Mouse (Mus musculus): ENCODE measurements around the gene Depdc5. TPM values are rescaled to one million over a fixed set of nuclear protein-coding genes. Genes with fewer than 3 reads are reported as not detected.

The Depdc5 gene
- polyA plus RNA-seq, 1 experiment from 2014 or later, result 19.4 TPM

DNA sequence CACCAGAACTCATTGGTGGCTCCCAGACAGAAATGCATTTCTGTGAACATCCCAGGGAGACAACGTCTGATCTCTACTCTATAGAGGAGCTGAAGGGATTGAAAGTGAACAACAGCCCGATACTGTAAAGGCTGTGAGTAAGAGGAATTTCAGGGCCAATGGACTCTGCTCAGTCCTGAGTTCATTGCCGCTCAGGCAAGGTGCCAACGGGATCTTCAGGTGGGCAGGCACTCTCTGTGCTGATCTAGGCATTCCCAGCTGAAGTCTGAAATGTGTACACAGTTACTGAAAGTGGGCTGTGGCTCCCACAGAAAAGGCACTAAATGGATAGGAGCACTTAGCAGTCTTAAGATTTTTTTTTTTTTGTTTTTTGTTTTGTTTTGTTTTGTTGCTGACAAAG lies 135.3 kb downstream of the Depdc5 start:
- Histone ChIP-seq H3K36me3 (ENCODE audit: control insufficient read depth, insufficient read depth, low read length) (no peaks in the 10 kb centered on the region), H3K4me2 (ENCODE audit: low read depth, low read length) (no peak overlapping the region), H3K9ac (ENCODE audit: low read length) (no peak overlapping the region), H3K27me3 (ENCODE audit: control insufficient read depth, insufficient read depth, low read length) (no peaks in the 10 kb centered on the region), H3K4me1 (ENCODE audit: control insufficient read depth, insufficient read depth, low read length) (no peaks in the 10 kb centered on the region), H3K9me3 (replicated peaks; ENCODE audit: control insufficient read depth, low read length) (no peaks in the 10 kb centered on the region), H3K4me3 (replicated peaks; ENCODE audit: low read length) (no peak overlapping the region), H3K27ac (ENCODE audit: low read length) (no peak overlapping the region)
- ATAC-seq (ENCODE audit: insufficient read depth, low FRiP score), result no peak
- 73% methylated on average over 4 of the region's 4 CpGs for WGBS

DNA sequence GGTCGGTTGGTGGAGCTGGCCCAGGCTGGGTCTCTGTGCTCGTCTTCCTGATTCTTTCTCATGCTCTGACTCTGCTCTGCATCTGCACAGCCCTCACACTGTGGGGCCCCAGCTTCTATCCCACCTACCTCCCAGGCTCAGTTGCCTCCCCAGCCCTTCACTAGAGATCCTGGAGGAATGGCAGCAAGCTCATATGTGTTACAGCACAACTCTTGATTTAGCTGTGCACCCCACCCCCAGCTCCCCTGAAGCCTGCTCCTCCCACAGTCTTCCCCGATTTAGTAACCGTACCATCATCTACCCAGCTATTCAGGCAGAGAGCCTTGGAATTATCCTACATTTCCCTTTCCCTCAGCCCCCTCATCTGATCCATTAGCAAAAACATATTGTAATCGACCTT lies 137.6 kb downstream of the Depdc5 start:
- no peak overlapping the region for H3K4me3 ChIP-seq (replicated peaks; ENCODE audit: low read length)
- H3K9ac ChIP-seq (ENCODE audit: low read length), result no peak overlapping the region
- no peaks in the 10 kb centered on the region for H3K36me3 ChIP-seq (ENCODE audit: control insufficient read depth, insufficient read depth, low read length)
- H3K4me1 ChIP-seq (ENCODE audit: control insufficient read depth, insufficient read depth, low read length), result no peaks in the 10 kb centered on the region
- WGBS, result 77% methylated on average over 5 of the region's 5 CpGs
- H3K4me2 ChIP-seq (ENCODE audit: low read depth, low read length), result no peak overlapping the region
- H3K27me3 ChIP-seq (ENCODE audit: control insufficient read depth, insufficient read depth, low read length), result no peaks in the 10 kb centered on the region
- ATAC-seq (ENCODE audit: insufficient read depth, low FRiP score), result no peak
- no peak overlapping the region for H3K27ac ChIP-seq (ENCODE audit: low read length)
- H3K9me3 ChIP-seq (replicated peaks; ENCODE audit: control insufficient read depth, low read length), result no peaks in the 10 kb centered on the region

DNA sequence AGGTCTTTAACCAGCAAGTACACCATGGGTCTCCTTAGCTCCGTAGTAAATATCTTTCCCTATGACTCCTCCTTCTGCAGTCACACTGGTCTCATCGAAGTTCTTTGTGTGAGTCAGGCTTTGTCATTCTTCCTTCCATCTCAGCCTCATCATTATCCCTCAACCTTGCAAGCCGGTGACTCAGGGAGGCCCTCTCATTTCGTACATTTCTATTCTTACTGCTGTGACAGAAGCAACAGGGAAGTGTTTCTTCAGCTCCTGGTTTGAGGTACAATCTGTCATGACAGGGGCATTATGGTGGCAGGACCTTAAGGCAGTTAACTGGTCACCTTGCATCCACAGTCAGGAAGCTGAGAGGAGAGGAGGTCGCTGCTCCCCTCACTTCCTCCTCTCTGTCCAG lies 139.3 kb downstream of the Depdc5 start:
- 82% methylated on average over 5 of the region's 5 CpGs for WGBS
- Histone ChIP-seq H3K9me3 (replicated peaks; ENCODE audit: control insufficient read depth, low read length) (no peaks in the 10 kb centered on the region), H3K4me3 (replicated peaks; ENCODE audit: low read length) (no peak overlapping the region), H3K36me3 (ENCODE audit: control insufficient read depth, insufficient read depth, low read length) (no peaks in the 10 kb centered on the region), H3K27me3 (ENCODE audit: control insufficient read depth, insufficient read depth, low read length) (no peaks in the 10 kb centered on the region), H3K27ac (ENCODE audit: low read length) (no peak overlapping the region), H3K4me1 (ENCODE audit: control insufficient read depth, insufficient read depth, low read length) (no peaks in the 10 kb centered on the region), H3K4me2 (ENCODE audit: low read depth, low read length) (no peak overlapping the region), H3K9ac (ENCODE audit: low read length) (no peak overlapping the region)
- no peak for ATAC-seq (ENCODE audit: insufficient read depth, low FRiP score)

DNA sequence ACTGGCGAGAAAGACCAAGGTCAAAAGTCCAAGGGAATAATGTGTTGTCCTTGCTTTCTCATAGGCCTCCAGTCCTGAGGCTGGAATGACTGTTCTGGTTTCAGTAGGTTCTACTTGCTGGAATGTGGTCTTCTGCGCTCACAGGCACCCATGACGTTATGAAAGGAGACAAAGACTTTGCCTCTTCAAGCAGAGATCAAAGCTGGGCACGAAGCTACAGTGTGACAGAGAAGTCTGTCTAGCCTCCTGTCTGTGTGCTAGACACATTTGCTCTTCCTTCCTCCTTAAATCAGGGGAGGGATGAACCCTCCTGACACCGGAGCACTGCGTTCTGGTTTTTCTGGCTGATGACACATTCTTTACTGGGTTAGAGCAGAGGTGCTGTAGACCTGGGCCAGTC lies 140.0 kb downstream of the Depdc5 start:
- Histone ChIP-seq H3K27ac (ENCODE audit: low read length) (no peak overlapping the region), H3K36me3 (ENCODE audit: control insufficient read depth, insufficient read depth, low read length) (no peaks in the 10 kb centered on the region), H3K27me3 (ENCODE audit: control insufficient read depth, insufficient read depth, low read length) (no peaks in the 10 kb centered on the region), H3K9me3 (replicated peaks; ENCODE audit: control insufficient read depth, low read length) (no peaks in the 10 kb centered on the region), H3K4me2 (ENCODE audit: low read depth, low read length) (no peak overlapping the region), H3K4me1 (ENCODE audit: control insufficient read depth, insufficient read depth, low read length) (no peaks in the 10 kb centered on the region), H3K4me3 (replicated peaks; ENCODE audit: low read length) (no peak overlapping the region), H3K9ac (ENCODE audit: low read length) (no peak overlapping the region)
- 66% methylated on average over 6 of the region's 6 CpGs for WGBS
- ATAC-seq (ENCODE audit: insufficient read depth, low FRiP score), result no peak

DNA sequence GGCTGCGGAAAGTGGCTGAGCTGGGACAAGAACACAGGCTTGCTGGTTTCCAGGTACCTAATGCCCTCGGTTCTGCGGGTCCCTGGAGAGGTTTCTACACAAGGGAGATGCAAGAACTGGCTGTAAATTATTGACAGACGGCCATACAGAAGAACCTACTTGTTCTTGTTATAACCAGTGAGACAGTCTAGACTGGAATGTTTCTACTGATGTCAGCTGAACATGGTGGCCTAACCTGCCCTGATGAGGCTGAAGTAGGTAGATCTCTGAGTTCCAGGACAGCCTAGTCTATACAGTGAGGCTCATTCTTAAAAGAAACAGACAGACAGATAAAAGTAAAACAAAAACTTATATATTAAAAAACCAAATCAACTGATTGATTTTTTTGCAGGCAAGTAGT lies 140.6 kb downstream of the Depdc5 start:
- H3K27me3 ChIP-seq (ENCODE audit: control insufficient read depth, insufficient read depth, low read length), result no peaks in the 10 kb centered on the region
- 64% methylated on average over 4 of the region's 4 CpGs for WGBS
- no peak for ATAC-seq (ENCODE audit: insufficient read depth, low FRiP score)

DNA sequence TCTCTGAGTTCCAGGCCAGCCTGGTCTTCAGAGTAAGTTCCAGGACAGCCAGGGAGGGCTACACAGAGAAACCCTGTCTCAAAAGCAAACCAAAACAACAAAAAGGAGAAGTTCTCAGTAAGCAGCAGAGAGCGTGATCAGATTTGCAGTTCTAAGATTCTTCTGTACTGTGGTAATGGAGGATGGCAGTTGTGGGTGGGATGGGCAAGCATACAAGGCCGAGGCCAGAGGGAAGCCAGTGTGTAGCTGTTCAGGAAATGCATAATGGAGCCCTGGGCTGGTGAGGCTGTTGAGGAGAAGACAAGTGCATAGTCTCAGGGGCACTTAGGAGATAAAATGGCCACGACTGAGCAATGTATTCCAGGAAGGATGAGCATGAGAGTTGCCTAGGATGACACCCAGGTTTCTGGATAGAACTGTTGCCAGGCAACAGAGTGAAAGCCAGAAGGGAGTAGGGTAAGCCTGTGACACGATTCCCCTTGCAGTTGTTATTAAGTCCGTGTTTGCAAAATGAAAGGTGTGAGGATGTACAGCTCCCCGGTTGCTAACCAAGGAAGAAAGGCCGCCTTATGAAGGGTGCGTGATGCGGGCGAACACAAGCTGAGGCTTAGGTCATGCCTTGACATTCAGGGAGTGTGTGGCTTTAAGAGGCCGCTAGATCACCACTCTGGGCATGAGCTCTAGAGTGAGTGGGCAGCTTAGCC lies 142.1 kb downstream of the Depdc5 start:
- no peaks in the 10 kb centered on the region for H3K27me3 ChIP-seq (ENCODE audit: control insufficient read depth, insufficient read depth, low read length)
- H3K27ac ChIP-seq (ENCODE audit: low read length), result no peak overlapping the region
- no peak overlapping the region for H3K4me3 ChIP-seq (replicated peaks; ENCODE audit: low read length)
- 79% methylated on average over 11 of the region's 11 CpGs for whole genome bisulfite sequencing
- no peaks in the 10 kb centered on the region for H3K36me3 ChIP-seq (ENCODE audit: control insufficient read depth, insufficient read depth, low read length)
- H3K9me3 ChIP-seq (replicated peaks; ENCODE audit: control insufficient read depth, low read length), result no peaks in the 10 kb centered on the region
- H3K9ac ChIP-seq (ENCODE audit: low read length), result no peak overlapping the region
- no peak overlapping the region for H3K4me2 ChIP-seq (ENCODE audit: low read depth, low read length)
- H3K4me1 ChIP-seq (ENCODE audit: control insufficient read depth, insufficient read depth, low read length), result 0 out of 2 replicates have a peak, but pooled peaks cover 3% of the 10 kb centered on the region
- no peak for ATAC-seq (ENCODE audit: insufficient read depth, low FRiP score)

More for the DNA sequence above, 140.6 kb downstream of the Depdc5 start:
- H3K9ac ChIP-seq (ENCODE audit: low read length), result no peak overlapping the region
- no peak overlapping the region for H3K4me2 ChIP-seq (ENCODE audit: low read depth, low read length)
- no peak overlapping the region for H3K27ac ChIP-seq (ENCODE audit: low read length)
- H3K4me3 ChIP-seq (replicated peaks; ENCODE audit: low read length), result no peak overlapping the region
- H3K4me1 ChIP-seq (ENCODE audit: control insufficient read depth, insufficient read depth, low read length), result no peaks in the 10 kb centered on the region
- no peaks in the 10 kb centered on the region for H3K36me3 ChIP-seq (ENCODE audit: control insufficient read depth, insufficient read depth, low read length)
- no peaks in the 10 kb centered on the region for H3K9me3 ChIP-seq (replicated peaks; ENCODE audit: control insufficient read depth, low read length)

DNA sequence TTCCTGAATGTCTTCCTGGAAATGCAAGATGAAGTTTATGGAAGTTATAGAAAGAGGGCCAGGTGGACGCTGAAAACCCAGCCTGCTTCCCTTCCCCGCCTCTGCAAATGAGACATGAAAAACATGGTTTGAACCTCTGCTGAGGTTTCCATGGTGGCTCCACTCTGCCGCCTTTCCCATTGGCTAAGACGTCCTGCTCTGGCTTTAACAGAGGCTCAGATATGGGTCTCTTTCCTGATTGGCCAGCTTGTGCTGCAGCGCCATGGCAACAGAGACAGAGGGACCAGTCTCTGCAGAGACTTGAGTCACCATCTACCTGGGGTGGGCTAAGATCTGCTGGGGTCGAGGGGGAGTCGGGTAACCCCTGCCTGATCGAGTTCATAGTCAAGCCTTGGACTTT lies 143.2 kb downstream of the Depdc5 start:
- WGBS, result 43% methylated on average over 8 of the region's 8 CpGs
- no peaks in the 10 kb centered on the region for H3K36me3 ChIP-seq (ENCODE audit: control insufficient read depth, insufficient read depth, low read length)
- H3K4me1 ChIP-seq (ENCODE audit: control insufficient read depth, insufficient read depth, low read length), result peaks cover 9% of the 10 kb centered on the region; the same call in 1 of the 2 replicates
- H3K9ac ChIP-seq (ENCODE audit: low read length), result no peak overlapping the region
- H3K4me2 ChIP-seq (ENCODE audit: low read depth, low read length), result no peak overlapping the region
- ATAC-seq (ENCODE audit: insufficient read depth, low FRiP score), result no peak
- no peak overlapping the region for H3K27ac ChIP-seq (ENCODE audit: low read length)
- H3K4me3 ChIP-seq (replicated peaks; ENCODE audit: low read length), result no peak overlapping the region
- no peaks in the 10 kb centered on the region for H3K27me3 ChIP-seq (ENCODE audit: control insufficient read depth, insufficient read depth, low read length)
- no peaks in the 10 kb centered on the region for H3K9me3 ChIP-seq (replicated peaks; ENCODE audit: control insufficient read depth, low read length)

DNA sequence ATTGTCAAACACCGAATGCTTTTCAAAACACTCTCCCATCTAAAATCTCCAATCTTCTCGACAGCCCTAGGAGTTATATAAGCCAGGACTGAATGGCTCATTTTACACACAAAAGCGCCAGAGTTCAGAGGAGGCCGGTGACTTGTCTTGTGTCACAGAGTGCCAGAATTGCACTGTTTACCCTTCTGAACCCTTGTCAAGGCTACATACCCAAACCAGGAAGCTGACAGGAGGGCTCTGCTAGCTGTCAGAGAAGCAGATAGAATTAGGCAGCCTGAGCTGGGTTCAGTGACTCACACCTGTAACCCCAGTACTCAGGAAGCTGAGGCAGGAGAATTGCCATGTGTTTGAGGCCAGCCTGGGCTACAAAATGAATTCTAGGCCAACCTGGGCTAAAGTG lies 143.9 kb downstream of the Depdc5 start:
- no peak overlapping the region for H3K9ac ChIP-seq (ENCODE audit: low read length)
- no peak overlapping the region for H3K4me2 ChIP-seq (ENCODE audit: low read depth, low read length)
- 67% methylated on average over 4 of the region's 4 CpGs for WGBS
- H3K4me3 ChIP-seq (replicated peaks; ENCODE audit: low read length), result no peak overlapping the region
- no peaks in the 10 kb centered on the region for H3K27me3 ChIP-seq (ENCODE audit: control insufficient read depth, insufficient read depth, low read length)
- ATAC-seq (ENCODE audit: insufficient read depth, low FRiP score), result no peak
- H3K36me3 ChIP-seq (ENCODE audit: control insufficient read depth, insufficient read depth, low read length), result no peaks in the 10 kb centered on the region
- H3K9me3 ChIP-seq (replicated peaks; ENCODE audit: control insufficient read depth, low read length), result no peaks in the 10 kb centered on the region
- peaks cover 9% of the 10 kb centered on the region; the same call in 1 of the 2 replicates for H3K4me1 ChIP-seq (ENCODE audit: control insufficient read depth, insufficient read depth, low read length)
- no peak overlapping the region for H3K27ac ChIP-seq (ENCODE audit: low read length)

DNA sequence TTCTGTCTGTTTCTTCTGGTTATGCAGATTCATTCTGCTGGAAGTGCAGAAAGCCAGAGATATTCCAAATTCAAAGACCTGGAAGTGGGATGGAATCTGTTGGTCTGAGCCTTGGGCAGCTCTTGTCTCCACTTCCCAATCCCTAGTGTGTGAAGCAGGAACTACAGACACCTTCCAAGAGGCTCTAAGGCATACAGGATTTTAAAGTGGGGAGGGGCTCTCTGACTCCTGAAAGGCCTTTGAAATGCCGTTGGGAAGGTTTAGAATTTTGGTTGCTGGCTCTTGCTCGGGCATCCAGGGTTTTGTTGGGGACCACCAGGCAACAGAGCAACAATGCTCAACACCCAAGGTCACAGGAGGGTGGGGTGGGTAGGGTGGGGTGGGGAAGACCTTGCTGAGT lies 145.8 kb downstream of the Depdc5 start:
- H3K4me3 ChIP-seq (replicated peaks; ENCODE audit: low read length), result no peak overlapping the region
- H3K27ac ChIP-seq (ENCODE audit: low read length), result no peak overlapping the region
- WGBS, result 53% methylated on average over 2 of the region's 2 CpGs
- H3K27me3 ChIP-seq (ENCODE audit: control insufficient read depth, insufficient read depth, low read length), result no peaks in the 10 kb centered on the region
- no peak for ATAC-seq (ENCODE audit: insufficient read depth, low FRiP score)
- H3K9ac ChIP-seq (ENCODE audit: low read length), result no peak overlapping the region
- peaks cover 9% of the 10 kb centered on the region; the same call in 1 of the 2 replicates for H3K4me1 ChIP-seq (ENCODE audit: control insufficient read depth, insufficient read depth, low read length)
- H3K36me3 ChIP-seq (ENCODE audit: control insufficient read depth, insufficient read depth, low read length), result no peaks in the 10 kb centered on the region
- no peak overlapping the region for H3K4me2 ChIP-seq (ENCODE audit: low read depth, low read length)
- no peaks in the 10 kb centered on the region for H3K9me3 ChIP-seq (replicated peaks; ENCODE audit: control insufficient read depth, low read length)
